Mouse (Mus musculus) megakaryocyte progenitor cell, adult 5-6 weeks (primary cell): ENCODE measurements around the gene Wtap. TPM values are rescaled to one million over a fixed set of nuclear protein-coding genes. Genes with fewer than 3 reads are reported as not detected.
A peak's percentile ranks its signal among the peaks of the same experiment; 100 is the strongest.
"Not testable (repeated sequence)": the region's sequence is repeated elsewhere in the genome, so short reads cannot be mapped to it uniquely, and the experiment has no call there.

Experiments
- ATAC-seq: replicated peaks from 2 replicates; pipeline ENCODE4 v1.8.0; 2016; ENCODE audit warnings: mild to moderate bottlenecking, moderate TSS enrichment, inconsistent platforms; ENCODE audit not compliant: poor library complexity
- total RNA-seq, 2 experiments: library from RNA; stranded (forward) in 1 of 2; stranded (reverse) in 1 of 2; fragments of 157-497, 149-512 nt in 1 of 2; fragments of 200-1000 nt in 1 of 2; gene quantifications; 2 replicates each; pipeline versions ENCODE4 v1.2.3 to v1.2.4; 2015 to 2017

The Wtap gene
- total RNA-seq (2015) (115 TPM in 2 replicates), total RNA-seq (2017) (274 and 365 TPM in 2 replicates)

- ATAC-seq = no peak
These were observed at the start of gene Wtap for GRCm38 (mm10) chr17:12994069-12994468. Wtap (minus strand) TSS chr17:12994169.

- ATAC-seq = not testable (repeated sequence)
These were observed 42.7 kb upstream of the Wtap start for GRCm38 (mm10) chr17:13036627-13037192.

- no peak for ATAC-seq
These were observed 19.3 kb upstream of the Wtap start for GRCm38 (mm10) chr17:13013316-13013715.

- ATAC-seq = peak; percentile 73
These were observed 15.9 kb upstream of the Wtap start for GRCm38 (mm10) chr17:13009887-13010286.

GRCm38 (mm10) chr17:13008528-13008927 lies 14.6 kb upstream of the Wtap start:
- ATAC-seq = no peak

GRCm38 (mm10) chr17:13007730-13008425 lies 13.9 kb upstream of the Wtap start:
- peak; percentile 91 for ATAC-seq

- ATAC-seq = no peak
These were observed 13.0 kb upstream of the Wtap start for GRCm38 (mm10) chr17:13006984-13007383.

- not testable (repeated sequence) for ATAC-seq
These were observed 12.6 kb upstream of the Wtap start, which contains the start of gene Sod2 for GRCm38 (mm10) chr17:13006546-13006945. Sod2 (plus strand) TSS chr17:13006846.

- ATAC-seq = not testable (repeated sequence)
These were observed 10.5 kb upstream of the Wtap start for GRCm38 (mm10) chr17:13004436-13004835.

- ATAC-seq = not testable (repeated sequence)
These were observed 8.3 kb upstream of the Wtap start for GRCm38 (mm10) chr17:13002243-13002642.

GRCm38 (mm10) chr17:12999069-12999468 lies 5.1 kb upstream of the Wtap start:
- ATAC-seq = no peak

- no peak for ATAC-seq
These were observed 3.9 kb upstream of the Wtap start for GRCm38 (mm10) chr17:12997890-12998289.

GRCm38 (mm10) chr17:12996345-12996744 lies 2.4 kb upstream of the Wtap start:
- peak; percentile 27 for ATAC-seq

GRCm38 (mm10) chr17:12992470-12992991 lies 1.4 kb downstream of the Wtap start:
- peak; percentile 77 for ATAC-seq

GRCm38 (mm10) chr17:12991635-12992358 lies 2.2 kb downstream of the Wtap start:
- ATAC-seq = peak; percentile 53

- peak; percentile 43 for ATAC-seq
These were observed 2.8 kb downstream of the Wtap start for GRCm38 (mm10) chr17:12991194-12991634.

- ATAC-seq = no peak
These were observed 3.3 kb downstream of the Wtap start for GRCm38 (mm10) chr17:12990567-12991145.

GRCm38 (mm10) chr17:12988096-12988495 lies 5.9 kb downstream of the Wtap start:
- ATAC-seq = not testable (repeated sequence)

GRCm38 (mm10) chr17:12983988-12984387 lies 10.0 kb downstream of the Wtap start:
- 0 out of 2 replicates have a peak, but pooled peaks have one; percentile 26 for ATAC-seq

- no peak for ATAC-seq
These were observed 15.4 kb downstream of the Wtap start for GRCm38 (mm10) chr17:12978546-12978945.

GRCm38 (mm10) chr17:12973851-12974250 lies 20.1 kb downstream of the Wtap start:
- no peak for ATAC-seq
